Mouse (Mus musculus) liver, postnatal 0 days (tissue): Measurements from ENCODE around the gene Gm10974.

Source experiments
- CTCF ChIP-seq: sonication (generic); IDR thresholded peaks from 2 replicates; pipeline ENCODE4 v1.5.1; 2016; ENCODE audit warnings: antibody characterized with exemption, low read depth
- EP300 ChIP-seq: IDR thresholded peaks from 2 replicates; pipeline ENCODE4 v1.6.1; 2016; ENCODE audit warnings: antibody characterized with exemption, low read depth, mild to moderate bottlenecking

GRCm38 (mm10) chr7:66418981-66419380 is 53.3 kb downstream of the Gm10974 start:
- TF ChIP-seq CTCF, result no peak
- TF ChIP-seq EP300, result no peak
